ENCODE assay signal across 8 mouse cellular contexts in genomic region chr11:64979489-64979845, GRCm38 (mm10). TPM values are rescaled to one million over a fixed set of nuclear protein-coding genes. Genes with fewer than 3 reads are reported as not detected.
DNase-seq lines count a peak whose midpoint lies in the region; ATAC-seq and TF ChIP-seq lines count a peak whose summit lies in the region.

No protein-coding gene starts in this region.

- no peaks in the 10 kb centered on the region for H3K9me3 ChIP-seq in MEL (replicated peaks; ENCODE audit: insufficient read depth, low read length)
- H3K9me3 ChIP-seq in hindbrain, embryonic 10.5 days = no peaks in the 10 kb centered on the region
- no peaks in the 10 kb centered on the region for H3K9me3 ChIP-seq in midbrain, embryonic 12.5 days

- peak overlapping the region; percentile 92 for H3K4me2 ChIP-seq in midbrain, embryonic 12.5 days (replicated peaks)

- no peaks in the 10 kb centered on the region; the same call in 1 of the 2 replicates for H3K4me1 ChIP-seq in kidney, adult 2 months (ENCODE audit: control insufficient read depth, insufficient read depth, low read length)
- peaks cover 0 to 15% of the 10 kb centered on the region in 2 experiments; a peak in 2 of 4 replicates for H3K4me1 ChIP-seq in MEL (ENCODE audit: control insufficient read depth in 1 of 2, insufficient read depth in 2 of 2, low read length in 2 of 2)
- H3K4me1 ChIP-seq in hindbrain, embryonic 10.5 days (replicated peaks) = peaks cover 17% of the 10 kb centered on the region
- peaks cover 15% of the 10 kb centered on the region for H3K4me1 ChIP-seq in midbrain, embryonic 12.5 days

- H3K27me3 ChIP-seq in kidney, adult 2 months (replicated peaks; ENCODE audit: control insufficient read depth, insufficient read depth, low read length) = no peaks in the 10 kb centered on the region
- no peaks in the 10 kb centered on the region for H3K27me3 ChIP-seq in MEL (ENCODE audit: control insufficient read depth in 1 of 2, insufficient read depth in 2 of 2, low read length in 2 of 2)
- no peaks in the 10 kb centered on the region for H3K27me3 ChIP-seq in hindbrain, embryonic 10.5 days (ENCODE audit: insufficient read depth, poor library complexity, severe bottlenecking)
- no peaks in the 10 kb centered on the region for H3K27me3 ChIP-seq in midbrain, embryonic 12.5 days

- peaks cover 13% of the 10 kb centered on the region for H3K79me2 ChIP-seq in MEL (ENCODE audit: control insufficient read depth, insufficient read depth, low read length, poor library complexity)

- no peak for DNase-seq in kidney, adult 2 months
- DNase-seq in kidney, postnatal 25 days = no peak
- DNase-seq in MEL (ENCODE audit: low read depth, low spot score) = peak; percentile 52
- DNase-seq in hindbrain, embryonic 10.5 days (ENCODE audit: low spot score) = no peak
- no peak for DNase-seq in ovary, postnatal 14 days (ENCODE audit: low spot score)
- no peak for DNase-seq in frontal cortex, postnatal 25 days (ENCODE audit: low spot score in 2 of 2)
- DNase-seq in urinary bladder, postnatal 14 days (ENCODE audit: low spot score) = no peak

- H3K4me3 ChIP-seq in kidney, adult 2 months (ENCODE audit: insufficient read depth, low read depth, low read length) = peak overlapping the region; percentile 75
- peak overlapping the region; percentile 90 to 95 for H3K4me3 ChIP-seq in MEL (ENCODE audit: control insufficient read depth in 1 of 2, insufficient read depth in 1 of 2, low read depth in 2 of 2, low read length in 2 of 2)
- peak overlapping the region; percentile 91 for H3K4me3 ChIP-seq in hindbrain, embryonic 10.5 days
- peak overlapping the region; percentile 94 for H3K4me3 ChIP-seq in midbrain, embryonic 12.5 days

- no peak for ATAC-seq in midbrain, embryonic 12.5 days (ENCODE audit: low FRiP score, low read depth)

- no peak for TF ChIP-seq POLR2A in kidney, adult 2 months (IDR thresholded peaks at IDR 0.05; ENCODE audit: low read depth, low read length)
- no peak for TF ChIP-seq POLR2A in MEL (IDR thresholded peaks at IDR 0.05; ENCODE audit: control insufficient read depth in 1 of 2, insufficient read depth in 1 of 2, low read depth in 1 of 2, low read length in 2 of 2, poor library complexity in 1 of 2)

- no peak for TF ChIP-seq EP300 in MEL (IDR thresholded peaks at IDR 0.05; ENCODE audit: low read depth in 1 of 2, low read length in 2 of 2)

- TF ChIP-seq RAD21 in MEL (IDR thresholded peaks at IDR 0.05; ENCODE audit: low read depth, low read length) = no peak

- WGBS in kidney, adult 2 months = 8% methylated on average over 9 of the region's 9 CpGs
- WGBS in hindbrain, embryonic 10.5 days = 18% methylated on average over 9 of the region's 9 CpGs
- 11% methylated on average over 9 of the region's 9 CpGs for WGBS in midbrain, embryonic 12.5 days

- H3K36me3 ChIP-seq in kidney, adult 2 months (ENCODE audit: control insufficient read depth, insufficient read depth, low read length) = no peaks in the 10 kb centered on the region
- H3K36me3 ChIP-seq in MEL (ENCODE audit: control insufficient read depth in 1 of 2, insufficient read depth in 2 of 2, low read length in 2 of 2) = peaks cover 5 to 14% of the 10 kb centered on the region in 2 experiments
- peaks cover 40% of the 10 kb centered on the region for H3K36me3 ChIP-seq in hindbrain, embryonic 10.5 days
- H3K36me3 ChIP-seq in midbrain, embryonic 12.5 days = peaks cover 37% of the 10 kb centered on the region

- peak overlapping the region; percentile 88 for H3K9ac ChIP-seq in MEL (ENCODE audit: control insufficient read depth, low read depth, low read length, poor library complexity, severe bottlenecking)
- H3K9ac ChIP-seq in midbrain, embryonic 12.5 days (replicated peaks) = peak overlapping the region; percentile 81

- TF ChIP-seq CTCF in kidney, adult 2 months (conservative IDR thresholded peaks at IDR 0.05; ENCODE audit: insufficient read depth, insufficient read length, low read depth, low read length) = no peak
- no peak for TF ChIP-seq CTCF in MEL (IDR thresholded peaks at IDR 0.05 in 2 of 3, conservative IDR thresholded peaks at IDR 0.05 in 1 of 3; ENCODE audit: control insufficient read depth in 1 of 3, insufficient read depth in 1 of 3, low read depth in 2 of 3, low read length in 3 of 3, poor library complexity in 1 of 3, severe bottlenecking in 1 of 3)

- no peak overlapping the region for H3K27ac ChIP-seq in kidney, adult 2 months (ENCODE audit: insufficient read depth, low read depth, low read length)
- 0 out of 2 replicates have a peak overlapping the region, but pooled peaks have one; percentile 11 for H3K27ac ChIP-seq in MEL (ENCODE audit: control insufficient read depth, low read depth, low read length)
- peak overlapping the region; percentile 86 for H3K27ac ChIP-seq in hindbrain, embryonic 10.5 days
- H3K27ac ChIP-seq in midbrain, embryonic 12.5 days (replicated peaks) = no peak overlapping the region

TF ChIP-seq in MEL, 35 proteins besides CTCF, POLR2A, EP300 and RAD21:
- no peak for TF ChIP-seq ZMIZ1 (IDR thresholded peaks at IDR 0.05; ENCODE audit: low read depth, low read length)
- no peak for TF ChIP-seq CHD2 (IDR thresholded peaks at IDR 0.05; ENCODE audit: low read length)
- no peak for TF ChIP-seq NELFE (IDR thresholded peaks at IDR 0.05; ENCODE audit: low read depth, low read length)
- TF ChIP-seq ELF1 (IDR thresholded peaks at IDR 0.05; ENCODE audit: low read depth, low read length) = no peak
- TF ChIP-seq MAFK (IDR thresholded peaks at IDR 0.05; ENCODE audit: borderline replicate concordance, low read depth, low read length) = no peak
- TF ChIP-seq BHLHE40 (IDR thresholded peaks at IDR 0.05; ENCODE audit: borderline replicate concordance, low read depth, low read length) = no peak
TF ChIP-seq in MEL: peak in this region for 0.

RNA-seq across cellular contexts. Expression of gene Elac2, which starts 0.6 kb away (rescaled TPM):
- 16.5 and 20.9 TPM in 2 replicates for polyA plus RNA-seq in kidney, adult 2 months (2012; rRNA removed)
- 104 and 112 TPM in 2 replicates for total RNA-seq in MEL (2012; rRNA removed)
- 10 to 100 TPM; 73.1 to 90.4 TPM for polyA plus RNA-seq in MEL (2012; ENCODE audit: insufficient read depth in 1 of 2, insufficient read length in 2 of 2, low read depth in 1 of 2, low replicate concordance in 2 of 2, missing spikeins in 1 of 2)
- polyA plus RNA-seq in hindbrain, embryonic 10.5 days (2016; fragmentation: Nextera tagmentation; extraction: Ambion mirVana) = 36.0 and 38.8 TPM in 2 replicates
- 35.5 and 37.1 TPM in 2 replicates for polyA plus RNA-seq in midbrain, embryonic 12.5 days (2016; fragmentation: Nextera tagmentation; extraction: Ambion mirVana)

Comparison
In these comparisons a context has a peak if more than half of its experiments do, and no peak if none do; other contexts are left out.
1. H3K27ac ChIP-seq: peak in MEL (single experiment) and hindbrain, embryonic 10.5 days (single experiment); none in kidney, adult 2 months (single experiment) and midbrain, embryonic 12.5 days (single experiment).
2. Peak in every context shown above with its lines, with median percentiles within 50 percentile points of each other: H3K4me3 ChIP-seq.